Mouse (Mus musculus): ENCODE data around the gene Clca2. TPM values are rescaled to one million over a fixed set of nuclear protein-coding genes. Genes with fewer than 3 reads are reported as not detected.

The Clca2 gene
- polyA plus RNA-seq, 1 experiment from 2014 or later, result 0.06 TPM

Other genes starting within 250 kb of the Clca2 start
- gene Clca4b, start 166.9 kb downstream of the Clca2 start, polyA plus RNA-seq (2015; fragmentation: Nextera tagmentation; extraction: Ambion mirVana), result not detected in 2 replicates
- not detected in 2 replicates for gene Clca4a, start 124.4 kb downstream of the Clca2 start, polyA plus RNA-seq (2015; fragmentation: Nextera tagmentation; extraction: Ambion mirVana)
- 0.33 TPM in 1 of 2 replicates, not detected in the other for gene Clca1, start 66.7 kb downstream of the Clca2 start, polyA plus RNA-seq (2015; fragmentation: Nextera tagmentation; extraction: Ambion mirVana)
- gene Odf2l, start 19.1 kb upstream of the Clca2 start, polyA plus RNA-seq (2015; fragmentation: Nextera tagmentation; extraction: Ambion mirVana), result 12.3 and 12.9 TPM in 2 replicates
- 1.5 and 1.6 TPM in 2 replicates for gene Col24a1, start 193.0 kb upstream of the Clca2 start, polyA plus RNA-seq (2015; fragmentation: Nextera tagmentation; extraction: Ambion mirVana)

Data from heart, embryonic 15.5 days (tissue).